Mouse (Mus musculus) adrenal gland, postnatal 36 days (tissue): Measurements from ENCODE around the gene Nipal3. TPM values are rescaled to one million over a fixed set of nuclear protein-coding genes. Genes with fewer than 3 reads are reported as not detected.

ENCODE experiments used
- DNase-seq, 2 experiments: peaks; one replicate each; pipeline ENCODE4 v3.0.0; 2021; ENCODE audit warnings: mixed read lengths in 1 of 2
- total RNA-seq, 2 experiments: library from RNA; stranded (reverse); gene quantifications; 2 replicates each; pipeline ENCODE4 v1.2.3; 2021

The Nipal3 gene
- total RNA-seq, 2 experiments from 2014 or later, result 11.3 to 21.9 TPM

DNA sequence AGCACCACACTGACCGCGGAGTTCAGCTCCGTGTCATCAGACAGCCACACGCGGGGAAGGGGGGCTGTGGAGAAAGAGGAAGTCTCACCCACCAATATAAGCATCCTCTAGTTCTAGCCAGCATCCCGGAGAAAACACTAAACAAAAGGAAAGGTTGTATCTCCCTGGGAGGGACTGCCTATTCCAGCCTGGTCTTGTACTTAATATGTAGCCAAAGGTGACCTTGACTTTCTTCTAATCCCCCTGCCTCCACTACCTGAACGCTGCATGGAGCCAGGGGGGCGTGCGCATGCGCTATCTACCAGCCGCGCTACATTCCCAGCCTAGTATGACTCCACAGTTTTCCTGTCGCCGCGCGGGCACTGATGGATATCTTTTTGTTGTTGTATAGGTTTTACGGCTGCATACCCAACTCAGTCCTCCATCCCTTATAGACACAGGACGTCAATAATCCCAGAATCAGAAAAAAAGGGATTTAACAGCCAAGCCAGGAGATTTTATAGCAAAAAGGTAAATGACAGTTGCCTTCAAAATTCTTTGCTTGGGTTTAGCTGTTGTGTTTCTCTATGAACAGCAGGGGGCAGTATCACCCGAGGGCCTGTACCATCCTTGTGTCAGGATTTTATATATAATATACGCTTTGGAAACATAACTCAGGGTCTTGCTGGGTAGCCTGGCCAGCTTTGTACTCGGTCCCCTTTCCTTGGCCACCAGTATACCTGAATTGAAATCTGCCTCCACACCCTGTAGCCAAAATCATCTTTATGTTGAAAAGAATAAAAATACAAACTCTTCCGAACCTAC, 12.9 kb upstream of the Nipal3 start:
- DNase-seq, result peak; percentile 16 to 32

DNA sequence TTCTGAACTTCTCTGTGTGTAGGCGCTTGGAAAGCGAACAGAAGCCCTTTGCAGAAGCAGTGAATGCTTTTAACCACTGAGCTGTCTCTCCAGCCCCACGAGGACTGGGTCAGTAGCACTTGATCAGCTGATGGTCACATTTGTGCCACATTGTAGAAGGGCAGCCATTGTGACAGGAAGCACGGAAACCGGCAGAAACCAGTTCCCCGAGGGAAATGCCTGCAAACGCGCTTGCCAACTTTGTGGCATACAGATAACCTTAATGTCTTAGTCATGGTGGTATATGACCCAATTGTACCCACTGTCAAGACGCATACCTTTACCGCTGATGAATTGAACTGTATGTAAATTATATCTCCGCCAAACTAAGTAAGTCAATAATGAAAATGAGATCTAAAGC, 11.0 kb upstream of the Nipal3 start:
- no peak for DNase-seq

DNA sequence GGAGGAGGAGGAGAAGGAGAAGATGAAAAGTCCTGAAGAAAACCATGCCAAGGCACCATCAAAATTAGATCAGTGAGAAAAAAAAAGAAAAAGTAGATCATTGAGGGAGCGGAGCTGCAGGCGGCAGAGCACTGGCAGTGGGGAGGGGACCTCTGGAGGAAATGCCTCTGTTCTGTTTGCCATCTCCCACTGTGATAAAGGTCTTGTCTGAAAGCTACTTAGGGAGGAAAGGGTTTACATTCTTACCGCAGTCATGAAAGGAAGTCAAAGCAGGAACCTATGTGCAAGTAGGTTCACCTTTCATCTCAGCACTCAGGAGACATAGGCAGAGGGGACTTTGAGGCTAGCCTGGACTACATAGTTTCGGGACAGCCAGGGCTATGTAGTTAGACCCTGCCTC, 6.7 kb upstream of the Nipal3 start:
- no peak for DNase-seq

DNA sequence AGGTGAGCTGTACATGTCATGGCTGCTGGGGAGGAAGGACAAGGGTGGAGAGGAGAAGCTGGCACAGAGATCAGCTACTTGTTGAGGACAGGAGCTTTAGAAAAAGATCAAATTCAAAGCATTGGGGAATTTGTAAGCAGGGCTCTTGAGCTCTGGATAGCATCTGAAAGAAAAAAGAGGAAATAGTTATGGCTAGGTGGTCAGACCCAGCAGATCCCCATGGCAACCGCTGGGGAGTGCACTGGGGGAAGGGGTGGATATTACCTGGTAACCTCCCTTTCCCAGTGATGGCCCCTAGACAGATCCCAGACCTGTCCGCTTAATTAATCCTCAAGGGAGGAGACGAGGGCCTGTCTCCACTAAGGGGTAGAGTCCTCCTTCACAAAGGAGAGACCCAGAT, 5.0 kb upstream of the Nipal3 start:
- DNase-seq, result no peak

DNA sequence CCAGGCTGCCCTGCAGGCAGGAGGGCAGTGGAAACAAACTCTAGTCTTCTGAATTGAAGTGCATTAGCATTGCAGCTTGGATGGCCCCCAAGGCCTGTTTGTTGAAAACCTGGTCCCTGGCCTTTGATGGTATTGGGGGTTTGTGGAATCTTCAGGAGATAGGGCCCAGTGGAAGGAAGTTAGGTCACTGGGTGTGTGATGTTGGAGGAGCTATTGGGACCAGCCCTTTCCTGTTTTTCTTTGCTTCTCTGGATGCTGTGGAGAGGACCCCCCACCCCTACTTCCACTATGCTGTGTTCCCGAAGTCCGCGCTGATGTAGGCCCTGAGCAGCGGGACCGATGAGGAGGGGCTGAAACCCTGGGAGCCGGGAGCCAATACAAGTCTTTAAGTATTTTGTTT, 3.3 kb upstream of the Nipal3 start:
- DNase-seq, result no peak

DNA sequence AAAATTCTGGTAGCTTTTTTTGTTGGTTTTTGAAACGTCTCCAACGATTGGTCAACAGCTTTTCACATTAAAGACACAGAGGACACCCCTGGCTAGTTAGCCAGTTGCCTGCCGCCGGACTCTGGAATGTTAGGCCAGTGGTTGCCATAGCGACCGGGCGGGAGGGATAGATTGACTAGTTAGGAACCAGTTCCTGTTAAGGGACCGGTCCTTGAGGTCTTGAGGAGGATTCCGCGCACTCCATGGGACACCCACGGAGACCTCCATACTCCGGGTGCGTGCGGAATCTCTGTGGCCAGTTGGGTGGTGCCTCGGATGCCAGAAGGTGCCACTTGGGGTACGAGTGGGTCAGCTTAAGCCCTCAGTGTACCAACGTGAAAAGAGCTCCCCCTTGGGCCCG, 972 bp upstream of the Nipal3 start:
- DNase-seq, result peak; percentile 72 to 73

DNA sequence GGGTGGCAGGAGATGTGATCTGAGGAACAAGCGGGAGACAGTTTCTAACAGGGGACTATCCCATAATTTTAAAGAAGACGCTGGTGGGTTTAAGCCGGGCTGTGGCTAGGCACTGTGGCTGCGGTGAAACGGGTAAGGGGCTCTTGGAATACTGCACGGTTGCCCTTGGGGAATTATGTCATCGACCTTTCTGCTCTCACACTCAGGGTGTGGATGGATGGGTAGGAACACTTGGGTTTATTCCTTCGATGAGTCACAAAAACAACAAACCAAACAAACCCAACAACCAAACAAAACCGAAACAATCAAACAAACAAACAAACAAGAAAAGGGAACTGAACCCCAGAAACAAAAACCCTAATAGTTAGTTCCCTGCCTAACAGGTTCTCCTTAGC, 556 bp upstream of the Nipal3 start:
- no peak for DNase-seq

DNA sequence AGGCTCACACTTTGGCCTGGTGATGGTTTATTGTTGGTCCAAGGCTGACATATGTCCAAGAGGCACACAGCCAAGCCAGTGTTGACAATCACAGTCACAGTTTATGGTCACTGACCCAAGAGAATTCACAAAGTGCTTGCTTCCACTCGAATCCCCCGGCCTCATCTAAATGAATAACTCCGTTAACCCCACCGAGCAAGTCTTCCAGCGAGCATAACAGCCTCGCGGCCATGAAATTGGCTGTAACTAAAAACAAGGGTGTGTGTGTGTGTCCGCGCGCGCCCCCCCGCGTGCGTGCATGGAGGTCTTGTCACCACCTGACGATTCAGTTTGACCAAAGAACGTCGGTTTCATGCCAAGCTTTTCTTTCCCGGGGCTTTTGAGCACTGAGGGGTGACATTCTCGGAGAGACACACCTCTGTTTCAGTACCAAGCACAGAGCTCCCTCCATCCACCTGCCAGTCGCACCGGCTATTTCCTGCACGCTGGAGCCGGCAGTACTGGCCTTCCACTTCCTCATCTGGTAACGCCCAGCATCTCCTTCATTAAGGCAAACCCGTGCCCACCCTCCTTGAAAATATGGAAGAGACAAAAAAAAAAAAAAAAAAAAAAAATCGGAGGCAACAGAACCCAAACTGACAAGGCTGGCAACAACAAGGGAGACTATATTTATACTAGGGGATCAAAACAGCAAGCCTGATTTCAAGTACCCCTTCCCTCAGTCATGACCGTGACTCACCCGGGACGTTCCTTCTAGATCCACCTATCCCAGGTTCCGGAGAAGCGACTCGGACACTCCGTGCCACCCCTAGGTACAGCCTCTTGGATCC, 932 bp downstream of the Nipal3 start:
- DNase-seq, result peak; percentile 47 to 61

DNA sequence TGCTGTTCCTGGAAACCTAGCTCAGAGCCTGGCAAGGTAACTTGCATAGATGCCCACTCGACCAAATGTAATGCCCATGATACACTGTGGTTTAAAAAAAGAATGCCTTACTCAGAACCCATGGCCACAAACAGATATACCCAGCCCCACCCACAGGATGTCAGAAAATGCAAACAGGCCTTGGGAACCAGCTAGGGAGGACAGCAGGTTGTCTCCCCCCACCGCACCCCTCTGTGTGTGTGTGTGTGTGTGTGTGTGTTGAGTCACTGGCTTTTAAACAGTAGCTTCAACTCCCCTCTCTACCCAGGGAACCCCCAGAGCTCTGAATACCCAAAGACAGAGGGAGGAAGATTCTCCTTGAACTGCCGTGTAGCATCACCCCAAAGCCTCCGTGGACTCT, 1.6 kb downstream of the Nipal3 start:
- DNase-seq, result no peak

DNA sequence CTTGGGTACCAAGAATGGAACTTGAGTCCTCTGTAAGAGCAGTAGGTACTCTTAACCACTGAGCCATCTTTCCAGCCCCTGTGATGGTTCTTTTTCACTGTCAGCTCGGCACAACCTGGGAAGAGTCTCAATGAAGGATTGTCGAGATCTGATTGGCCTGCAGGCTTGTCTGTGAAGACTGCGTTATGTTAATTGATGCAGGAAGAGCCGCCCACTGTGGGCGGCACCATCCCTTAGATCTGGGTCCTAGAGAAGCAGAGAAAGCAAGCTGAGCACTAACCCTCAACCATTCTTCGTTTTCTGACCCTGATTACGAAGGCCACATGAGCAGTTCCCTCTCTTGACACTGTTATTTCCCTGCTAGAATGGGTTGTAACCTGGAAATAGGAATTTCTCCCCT, 5.6 kb downstream of the Nipal3 start:
- no peak for DNase-seq

DNA sequence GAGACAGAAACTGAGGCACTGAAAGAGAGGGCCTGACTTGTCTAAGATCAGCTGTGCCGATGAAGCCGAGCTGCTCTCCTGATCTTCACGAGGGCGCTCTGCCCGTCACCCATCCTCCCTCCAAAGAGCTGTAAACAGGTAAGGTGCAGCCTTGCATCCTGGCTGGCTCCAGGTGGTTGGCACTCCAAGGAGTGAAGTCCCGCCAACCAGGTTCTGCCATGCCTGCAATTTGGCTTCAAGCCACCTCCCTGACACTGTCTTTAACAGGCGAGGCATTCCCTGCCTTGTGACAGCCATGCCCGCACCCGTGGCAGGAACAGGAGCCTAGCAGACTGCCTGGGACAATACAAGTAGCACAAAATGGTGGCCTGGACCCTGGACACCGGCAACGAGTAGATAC, 8.5 kb downstream of the Nipal3 start:
- DNase-seq, result no peak

DNA sequence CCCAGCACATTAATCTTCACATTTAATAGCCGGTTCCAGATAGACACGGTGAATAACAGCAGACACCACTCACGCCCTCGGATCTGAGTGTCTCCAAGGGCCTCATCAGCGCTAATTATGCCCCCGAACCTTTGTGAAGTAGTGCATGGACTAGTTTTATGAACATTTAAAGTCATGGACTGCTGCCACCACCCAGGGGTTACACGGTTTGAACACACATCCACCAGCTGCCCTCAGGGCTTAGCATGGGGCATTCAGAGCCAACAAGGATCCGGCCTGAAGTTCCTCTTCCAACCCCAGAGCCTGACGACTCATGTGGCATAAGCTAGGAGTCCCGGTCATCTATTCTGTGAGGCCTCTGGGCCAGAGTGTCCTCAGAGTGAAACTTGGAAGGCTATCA, 9.8 kb downstream of the Nipal3 start:
- DNase-seq, result no peak

DNA sequence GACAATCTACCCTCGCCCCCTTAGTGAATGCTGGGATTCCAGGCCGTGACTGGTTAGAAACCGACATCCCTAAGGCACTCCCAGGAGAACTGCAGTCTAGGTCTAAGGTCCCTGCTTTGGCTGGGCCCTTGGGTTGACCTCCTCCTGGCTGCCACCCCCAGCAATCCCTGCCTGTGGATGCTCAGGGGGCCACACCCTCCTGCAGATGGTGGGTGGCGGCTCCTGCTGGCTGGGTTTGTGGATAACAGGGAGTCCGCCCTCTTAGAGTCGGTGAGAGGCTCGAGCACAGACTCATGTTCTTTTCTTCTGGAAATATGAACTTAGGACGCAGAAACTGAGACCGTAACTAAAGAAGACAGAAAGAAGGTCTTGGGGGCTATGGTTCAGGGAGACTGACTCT, 14.5 kb downstream of the Nipal3 start:
- DNase-seq, result no peak

DNA sequence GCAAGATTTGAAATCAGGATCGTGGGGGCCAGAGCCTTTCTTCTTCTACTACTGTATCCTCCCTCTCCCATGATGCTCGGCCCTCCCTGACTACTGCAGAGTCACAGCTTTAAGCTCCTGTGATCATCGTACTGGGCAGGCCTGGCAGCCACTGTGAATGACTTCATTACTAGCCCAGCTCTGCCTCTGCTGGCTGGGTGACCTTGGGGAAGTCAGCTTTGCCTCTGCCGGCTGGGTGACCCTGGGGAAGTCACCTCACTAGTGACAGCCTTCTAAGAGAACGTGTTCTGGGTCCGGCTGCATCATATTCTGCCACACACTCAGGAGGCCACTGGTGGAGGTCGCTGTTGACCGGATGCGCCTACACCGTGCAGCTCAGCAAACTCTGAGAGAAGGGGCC, 17.0 kb downstream of the Nipal3 start:
- peak; percentile 42 to 58 for DNase-seq

DNA sequence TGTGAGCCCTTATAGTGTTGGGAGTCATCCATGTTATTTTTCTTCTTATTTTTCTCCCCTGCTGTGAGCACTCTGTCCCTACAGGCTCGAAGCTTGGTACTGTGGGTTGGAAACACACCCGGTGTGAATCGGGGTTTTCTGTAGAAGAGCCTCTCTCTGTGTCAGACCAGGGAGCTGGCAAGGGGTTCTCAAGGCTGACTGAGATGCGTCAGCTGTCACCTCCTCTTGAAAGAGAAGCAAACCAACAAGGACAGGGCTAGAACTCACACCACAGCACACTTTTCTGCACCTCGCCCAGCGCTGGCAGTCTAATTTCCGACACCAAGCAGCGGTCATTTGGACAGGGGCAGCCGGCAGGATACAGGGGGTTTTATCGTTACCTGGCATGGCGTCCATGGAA, 31.4 kb downstream of the Nipal3 start:
- peak; percentile 35 to 65 for DNase-seq

DNA sequence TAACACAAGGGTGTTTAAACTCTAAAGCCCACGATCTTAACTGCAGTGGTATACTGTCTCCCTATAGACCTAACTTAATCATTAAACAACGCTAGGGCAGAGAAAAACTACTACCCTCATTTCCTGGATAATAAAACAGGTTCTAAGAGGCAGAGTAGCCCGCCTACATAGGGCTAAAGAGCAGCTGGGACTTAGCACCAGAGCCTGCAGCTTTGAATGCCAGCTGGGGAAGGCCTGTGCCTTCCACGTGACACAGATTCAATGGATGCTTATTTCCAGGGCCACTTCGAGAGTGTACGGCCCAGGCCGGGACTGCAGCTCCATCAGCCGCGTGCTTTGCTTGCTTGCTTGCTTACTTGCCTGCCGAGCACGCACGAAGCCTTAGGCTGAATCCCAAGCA, 41.3 kb downstream of the Nipal3 start:
- DNase-seq, result no peak

DNA sequence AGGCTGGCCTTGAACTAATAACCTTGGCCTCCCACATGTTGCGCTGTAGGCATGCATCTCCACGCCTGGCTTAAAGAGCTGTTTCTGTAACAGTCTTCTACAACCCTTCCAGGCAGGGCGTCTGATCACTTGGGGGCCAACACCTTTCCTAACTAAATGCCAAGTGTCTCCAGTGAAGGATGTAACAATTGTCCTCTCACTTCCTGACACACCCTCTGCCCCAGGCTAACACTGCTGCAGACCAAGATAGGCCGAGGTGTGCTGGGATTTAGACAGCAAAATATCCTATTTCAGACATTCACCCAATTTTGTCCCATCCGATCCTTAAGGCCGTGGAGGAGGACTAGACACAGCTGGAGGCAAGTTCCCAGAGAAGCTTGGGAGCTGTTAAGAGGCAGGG, 41.7 kb downstream of the Nipal3 start:
- DNase-seq, result peak in 1 of 2 experiments; percentile 20

DNA sequence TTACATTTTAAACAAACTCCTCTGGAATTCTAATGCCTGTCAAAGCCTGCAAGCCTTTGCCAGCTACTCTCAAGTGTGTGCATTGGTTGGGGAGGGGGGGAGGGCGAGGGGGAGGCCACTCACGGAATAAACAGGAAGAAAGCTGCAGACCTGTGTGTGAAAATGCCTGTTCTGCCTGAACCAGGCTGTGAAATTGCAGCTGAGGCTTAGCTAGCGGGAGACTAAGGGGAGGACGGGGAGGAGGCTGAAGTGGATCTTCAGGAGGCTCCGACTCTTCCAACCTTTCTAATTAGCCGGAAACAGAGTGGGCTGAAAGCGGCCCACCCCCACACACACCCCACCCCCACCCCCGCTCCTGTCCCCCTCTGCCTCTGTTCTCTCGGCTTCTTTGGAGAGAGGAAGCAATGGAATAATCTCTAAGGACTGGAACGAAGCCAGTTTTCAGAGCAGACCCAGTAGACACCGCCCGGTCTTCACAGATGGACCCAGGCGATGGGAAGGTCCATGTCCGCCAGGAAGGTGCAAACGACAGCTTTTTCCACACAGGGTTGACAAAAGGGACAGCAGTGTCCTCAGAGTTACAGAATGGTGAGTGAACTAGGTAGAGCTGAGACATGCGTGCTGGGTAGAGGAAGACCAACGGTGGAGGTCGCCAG, 43.4 kb downstream of the Nipal3 start:
- no peak for DNase-seq

DNA sequence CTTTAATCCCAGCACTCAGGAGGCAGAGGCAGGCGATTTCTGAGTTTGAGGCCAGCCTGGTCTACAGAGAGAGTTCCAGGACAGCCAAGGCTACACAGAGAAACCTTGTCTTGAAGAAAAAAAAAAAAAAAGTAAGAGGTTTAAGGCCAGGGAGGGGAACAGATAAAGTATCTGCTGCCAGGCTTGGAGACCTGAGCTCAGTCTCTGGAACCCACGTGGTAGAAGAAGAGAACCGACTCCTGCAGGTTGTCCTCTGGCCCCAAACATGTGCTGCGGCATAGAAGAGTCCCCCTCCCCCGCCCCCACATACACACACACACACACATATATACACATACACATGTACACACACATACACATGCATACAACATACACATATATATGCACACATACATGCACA, 52.4 kb downstream of the Nipal3 start:
- DNase-seq, result no peak

DNA sequence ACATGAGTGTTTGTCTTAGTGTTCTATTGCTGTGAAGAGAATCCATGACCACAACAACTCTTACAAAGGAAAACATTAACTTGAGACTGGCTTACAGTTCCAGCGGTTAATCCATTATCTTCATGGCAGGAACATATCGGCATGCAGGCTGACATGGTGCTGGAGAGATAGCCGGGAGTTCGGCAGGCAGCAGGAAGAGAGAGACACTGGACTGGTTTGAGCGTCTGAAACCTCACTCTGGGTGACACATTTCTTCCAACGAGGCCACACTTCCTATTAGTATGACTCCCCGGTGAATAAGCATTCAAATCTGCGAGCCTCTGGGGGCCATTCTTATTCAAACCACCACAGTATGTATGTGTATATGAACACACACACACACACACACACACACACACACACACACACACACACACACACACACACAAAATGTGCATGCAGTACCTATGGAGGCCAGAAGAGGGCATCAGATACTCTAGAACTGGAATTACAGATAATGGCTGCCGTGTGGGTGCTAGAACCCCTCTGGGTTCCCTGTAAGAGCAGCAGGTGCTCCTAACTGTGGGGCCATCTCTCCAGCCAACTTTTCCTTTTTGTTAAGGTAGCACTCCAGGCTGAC, 54.8 kb downstream of the Nipal3 start:
- peak in 1 of 2 experiments; percentile 29 for DNase-seq

DNA sequence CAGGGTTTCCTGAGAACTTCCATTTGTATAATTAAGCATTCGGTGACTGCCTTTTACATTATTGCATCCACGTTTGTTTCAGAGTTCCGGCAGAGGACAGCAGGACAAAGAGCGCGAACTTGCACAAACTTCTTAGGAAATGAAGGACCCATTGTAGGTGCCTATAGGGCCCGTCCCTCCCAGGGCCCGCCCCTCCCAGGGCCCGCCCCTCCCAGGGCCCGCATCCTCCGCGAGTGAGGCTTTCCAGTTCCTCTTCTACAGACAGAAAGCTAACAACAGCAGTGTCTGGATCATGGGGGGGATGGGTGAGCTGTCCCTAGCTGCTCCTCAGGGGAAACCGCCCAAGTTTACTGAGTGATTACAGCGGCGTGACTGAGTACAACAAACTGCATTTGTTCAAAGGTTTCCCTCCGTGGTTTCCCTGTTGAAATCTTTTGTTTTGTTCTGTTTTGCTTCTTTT, 55.6 kb downstream of the Nipal3 start:
- DNase-seq, result peak; percentile 34 to 71

DNA sequence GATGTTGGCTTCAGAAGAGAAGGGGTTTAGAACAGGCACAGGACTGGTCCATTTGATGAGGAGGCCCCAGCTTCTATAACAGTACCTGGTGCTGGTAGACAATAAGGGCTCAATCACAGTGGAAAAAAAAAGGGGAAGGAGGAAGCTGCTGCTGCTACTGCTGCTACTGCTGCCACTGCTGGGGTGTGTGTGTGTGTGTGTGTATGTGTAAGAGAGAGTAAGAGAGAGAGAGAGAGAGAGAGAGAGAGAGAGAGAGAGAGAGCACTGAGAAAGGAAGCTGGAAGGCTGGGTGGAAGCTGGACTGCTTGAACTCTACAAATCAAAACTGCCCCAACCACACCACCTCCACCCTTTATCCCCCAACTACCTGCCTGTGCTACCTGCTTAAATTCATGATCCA, 56.9 kb downstream of the Nipal3 start:
- DNase-seq, result no peak
